Mouse (Mus musculus): ENCODE data around the gene Tmem247. TPM values are rescaled to one million over a fixed set of nuclear protein-coding genes. Genes with fewer than 3 reads are reported as not detected.

The Tmem247 gene
- polyA plus RNA-seq, 1 experiment from 2014 or later = not detected

Other genes starting within 250 kb of the Tmem247 start
- gene Epas1, start 163.6 kb upstream of the Tmem247 start, polyA plus RNA-seq (2015; fragmentation: Nextera tagmentation; extraction: Ambion mirVana) = 1.3 and 1.4 TPM in 2 replicates
- not detected in 2 replicates for gene Atp6v1e2, start 30.5 kb downstream of the Tmem247 start, polyA plus RNA-seq (2015; fragmentation: Nextera tagmentation; extraction: Ambion mirVana)
- gene Rhoq, start 45.7 kb downstream of the Tmem247 start, polyA plus RNA-seq (2015; fragmentation: Nextera tagmentation; extraction: Ambion mirVana) = 1.4 and 1.6 TPM in 2 replicates
- gene Pigf, start 108.1 kb downstream of the Tmem247 start, polyA plus RNA-seq (2015; fragmentation: Nextera tagmentation; extraction: Ambion mirVana) = 17.2 and 18.5 TPM in 2 replicates
- gene Cript, start 108.2 kb downstream of the Tmem247 start, polyA plus RNA-seq (2015; fragmentation: Nextera tagmentation; extraction: Ambion mirVana) = 81.7 and 89.5 TPM in 2 replicates
- gene Socs5, start 190.3 kb downstream of the Tmem247 start, polyA plus RNA-seq (2015; fragmentation: Nextera tagmentation; extraction: Ambion mirVana) = 2.2 and 2.8 TPM in 2 replicates

All from liver, embryonic 13.5 days (tissue).